Mouse (Mus musculus) megakaryocyte, embryonic 14.5 days (primary cell): ENCODE results near the gene Nupr1l.

Source experiments
- FLI1 ChIP-seq: IDR thresholded peaks from 2 replicates; pipeline ENCODE4 v1.6.1; 2012; ENCODE audit warnings: low read length, inconsistent platforms, mixed read lengths
- GATA1 ChIP-seq: IDR thresholded peaks from 3 replicates; pipeline ENCODE4 v1.6.1; 2012; ENCODE audit warnings: mixed read lengths, low read length, inconsistent platforms, borderline replicate concordance

- no peak for TF ChIP-seq GATA1
- no peak for TF ChIP-seq FLI1
Measured at GRCm38 (mm10) chr5:129886271-129886670, 22.1 kb upstream of the Nupr1l start.
